Mouse (Mus musculus): ENCODE measurements at regions not wholly inside any gene's neighbourhood (a gene's known extent, or its start where the extent isn't known, plus 50 kb on each side); places are given as distances from the start of the nearest gene placed in this dataset.

- TF ChIP-seq CTCF (IDR thresholded peaks at IDR 0.05; ENCODE audit: extremely low read depth, insufficient read depth, insufficient read length, insufficient replicate concordance): no peak
- TF ChIP-seq POLR2A (IDR thresholded peaks at IDR 0.05; ENCODE audit: low read depth, low read length): no peak
Measured at GRCm38 (mm10) chr3:21426538-21426937, 649.9 kb upstream of the Tbl1xr1 start.

Data from spleen, adult 2 months (tissue).